Mouse (Mus musculus): Measurements from ENCODE around the gene Rhoc. TPM values are rescaled to one million over a fixed set of nuclear protein-coding genes. Genes with fewer than 3 reads are reported as not detected.

Gene Rhoc
- total and polyA plus RNA-seq, 3 experiments: 1.2 to 8.3 (median 7.9) TPM

GRCm38 (mm10) chr3:104816130-104816529, 28.0 kb downstream of the Rhoc start:
- H3K9ac ChIP-seq (ENCODE audit: insufficient read depth, low read depth): no peak overlapping the region
- in situ Hi-C loops (cut with MboI; ENCODE audit: low pct_ligation_motif_present, low pct_unique_long_range_greater_than_20kb, low sequenced_read_pairs): no loop called here

GRCm38 (mm10) chr3:104817481-104817990, 29.4 kb downstream of the Rhoc start:
- no peaks in the 10 kb centered on the region for H3K27me3 ChIP-seq (replicated peaks)
- H3K79me2 ChIP-seq (replicated peaks; ENCODE audit: control insufficient read depth, extremely low read depth, insufficient read depth, poor library complexity, severe bottlenecking): no peaks in the 10 kb centered on the region
- H3K9me3 ChIP-seq (replicated peaks; ENCODE audit: low read length): no peaks in the 10 kb centered on the region
- in situ Hi-C loops (cut with MboI; ENCODE audit: low pct_ligation_motif_present, low pct_unique_long_range_greater_than_20kb, low sequenced_read_pairs): no loop called here
- peak overlapping the region; percentile 50 for H3K27ac ChIP-seq (ENCODE audit: insufficient read depth, low read depth)
- dilution Hi-C loops (cut with MboI; ENCODE audit: extremely low pct_ligation_motif_present, extremely low pct_unique_long_range_greater_than_20kb, low sequenced_read_pairs): no loop called here
- DNase-seq (ENCODE audit: extremely low read depth): no peak
- peak overlapping the region; percentile 92 for H3K4me2 ChIP-seq (ENCODE audit: insufficient read depth, low read depth, poor library complexity, severe bottlenecking)
- H3K36me3 ChIP-seq (replicated peaks in 1 of 2; ENCODE audit: control insufficient read depth in 1 of 2, insufficient read depth in 1 of 2, low read length in 1 of 2): peaks cover 7 to 25% of the 10 kb centered on the region in 2 experiments
- peak overlapping the region; percentile 80 to 90 (median 88) for H3K4me3 ChIP-seq (replicated peaks in 1 of 3; ENCODE audit: low read depth in 2 of 3, low read length in 2 of 3, poor library complexity in 1 of 3)
- H3K9ac ChIP-seq (ENCODE audit: insufficient read depth, low read depth): peak overlapping the region; percentile 87
- peaks cover 11 to 58% of the 10 kb centered on the region in 2 experiments for H3K4me1 ChIP-seq (ENCODE audit: control insufficient read depth in 1 of 2, insufficient read depth in 2 of 2)
- no peak; the same call in 1 of the 2 replicates for TF ChIP-seq HCFC1 (IDR thresholded peaks at IDR 0.05; ENCODE audit: low read depth, low read length)
- 0 out of 2 replicates have a peak, but pooled peaks have one; percentile 63 for TF ChIP-seq UBTF (IDR thresholded peaks at IDR 0.05; ENCODE audit: low read depth, low read length)

More at GRCm38 (mm10) chr3:104816130-104816529, 28.0 kb downstream of the Rhoc start:
- H3K4me2 ChIP-seq (ENCODE audit: insufficient read depth, low read depth, poor library complexity, severe bottlenecking): no peak overlapping the region
- DNase-seq (ENCODE audit: extremely low read depth): no peak
- no peak overlapping the region for H3K4me3 ChIP-seq (replicated peaks in 1 of 3; ENCODE audit: low read depth in 2 of 3, low read length in 2 of 3, poor library complexity in 1 of 3)
- no peaks in the 10 kb centered on the region for H3K9me3 ChIP-seq (replicated peaks; ENCODE audit: low read length)
- H3K27me3 ChIP-seq (replicated peaks): no peaks in the 10 kb centered on the region
- TF ChIP-seq CTCF (conservative IDR thresholded peaks at IDR 0.05 in 1 of 2, IDR thresholded peaks at IDR 0.05 in 1 of 2; ENCODE audit: low read depth in 2 of 2, low read length in 2 of 2) (0 out of 4 replicates have a peak, but pooled peaks of 1 of the 2 experiments have one; percentile 7), NRF1 (IDR thresholded peaks at IDR 0.05; ENCODE audit: low read depth, low read length) (no peak)
- peaks cover 2 to 20% of the 10 kb centered on the region in 2 experiments for H3K36me3 ChIP-seq (replicated peaks in 1 of 2; ENCODE audit: control insufficient read depth in 1 of 2, insufficient read depth in 1 of 2, low read length in 1 of 2)
- no peak overlapping the region for H3K27ac ChIP-seq (ENCODE audit: insufficient read depth, low read depth)
- dilution Hi-C loops (cut with MboI; ENCODE audit: extremely low pct_ligation_motif_present, extremely low pct_unique_long_range_greater_than_20kb, low sequenced_read_pairs): no loop called here
- H3K4me1 ChIP-seq (ENCODE audit: control insufficient read depth in 1 of 2, insufficient read depth in 2 of 2): peaks cover 14 to 58% of the 10 kb centered on the region in 2 experiments
- no peaks in the 10 kb centered on the region for H3K79me2 ChIP-seq (replicated peaks; ENCODE audit: control insufficient read depth, extremely low read depth, insufficient read depth, poor library complexity, severe bottlenecking)

- Histone ChIP-seq H3K9me3 (replicated peaks; ENCODE audit: low read length) (no peaks in the 10 kb centered on the region), H3K79me2 (replicated peaks; ENCODE audit: control insufficient read depth, extremely low read depth, insufficient read depth, poor library complexity, severe bottlenecking) (no peaks in the 10 kb centered on the region), H3K27ac (ENCODE audit: insufficient read depth, low read depth) (peak within 1 kb of the TSS; percentile 50), H3K4me2 (ENCODE audit: insufficient read depth, low read depth, poor library complexity, severe bottlenecking) (peak within 1 kb of the TSS; percentile 92), H3K27me3 (replicated peaks) (no peaks in the 10 kb centered on the region), H3K36me3 (replicated peaks in 1 of 2; ENCODE audit: control insufficient read depth in 1 of 2, insufficient read depth in 1 of 2, low read length in 1 of 2) (peaks cover 7 to 26% of the 10 kb centered on the region in 2 experiments), H3K4me3 (replicated peaks in 1 of 3; ENCODE audit: low read depth in 2 of 3, low read length in 2 of 3, poor library complexity in 1 of 3) (peak within 1 kb of the TSS; percentile 80 to 90 (median 88)), H3K9ac (ENCODE audit: insufficient read depth, low read depth) (peak within 1 kb of the TSS; percentile 87), H3K4me1 (ENCODE audit: control insufficient read depth in 1 of 2, insufficient read depth in 2 of 2) (peaks cover 10 to 60% of the 10 kb centered on the region in 2 experiments)
- in situ Hi-C loops (cut with MboI; ENCODE audit: low pct_ligation_motif_present, low pct_unique_long_range_greater_than_20kb, low sequenced_read_pairs): no loop called here
- dilution Hi-C loops (cut with MboI; ENCODE audit: extremely low pct_ligation_motif_present, extremely low pct_unique_long_range_greater_than_20kb, low sequenced_read_pairs): no loop called here
- DNase-seq (ENCODE audit: extremely low read depth): peak; percentile 58
- no peak for TF ChIP-seq HCFC1 (IDR thresholded peaks at IDR 0.05; ENCODE audit: low read depth, low read length)
- 0 out of 2 replicates have a peak, but pooled peaks have one; percentile 27 for TF ChIP-seq RCOR1 (conservative IDR thresholded peaks at IDR 0.05; ENCODE audit: low read depth, low read length)
- TF ChIP-seq SMC3 (IDR thresholded peaks at IDR 0.05; ENCODE audit: low read depth, low read length): no peak
- TF ChIP-seq ZC3H11A (IDR thresholded peaks at IDR 0.05; ENCODE audit: low read depth, low read length): no peak
- TF ChIP-seq ZKSCAN1 (IDR thresholded peaks at IDR 0.05; ENCODE audit: borderline replicate concordance, low read depth, low read length): no peak
- 0 out of 2 replicates have a peak, but pooled peaks have one; percentile 17 for TF ChIP-seq MEF2A (IDR thresholded peaks at IDR 0.05; ENCODE audit: borderline replicate concordance, low read depth, low read length)
- TF ChIP-seq SIN3A (IDR thresholded peaks at IDR 0.05; ENCODE audit: low read length): peak; percentile 69; the same call in 1 of the 2 replicates
- TF ChIP-seq CTCF (conservative IDR thresholded peaks at IDR 0.05 in 1 of 2, IDR thresholded peaks at IDR 0.05 in 1 of 2; ENCODE audit: low read depth in 2 of 2, low read length in 2 of 2): no peak
- peak; percentile 34 for TF ChIP-seq MXI1 (IDR thresholded peaks at IDR 0.05; ENCODE audit: low read depth, low read length)
- no peak; the same call in none of the 2 replicates for TF ChIP-seq BHLHE40 (IDR thresholded peaks at IDR 0.05; ENCODE audit: low read depth, low read length)
- TF ChIP-seq ELF1 (IDR thresholded peaks at IDR 0.05; ENCODE audit: low read depth, low read length): peak; percentile 71
- TF ChIP-seq ZMIZ1 (IDR thresholded peaks at IDR 0.05; ENCODE audit: low read depth, low read length): no peak; the same call in 1 of the 2 replicates
- TF ChIP-seq USF2 (conservative IDR thresholded peaks at IDR 0.05; ENCODE audit: low read depth, low read length): no peak
- TF ChIP-seq MAFK (IDR thresholded peaks at IDR 0.05; ENCODE audit: insufficient replicate concordance, low read length): no peak
- peak; percentile 66; the same call in 1 of the 2 replicates for TF ChIP-seq TCF12 (IDR thresholded peaks at IDR 0.05; ENCODE audit: low read depth, low read length)
- no peak for TF ChIP-seq ETS1 (conservative IDR thresholded peaks at IDR 0.05; ENCODE audit: low read depth, low read length)
- TF ChIP-seq NRF1 (IDR thresholded peaks at IDR 0.05; ENCODE audit: low read depth, low read length): no peak
- no peak for TF ChIP-seq JUN (IDR thresholded peaks at IDR 0.05; ENCODE audit: insufficient read depth, low read depth, low read length)
- peak; percentile 92 for TF ChIP-seq IRF4 (IDR thresholded peaks at IDR 0.05; ENCODE audit: low read depth, low read length)
- TF ChIP-seq RAD21 (IDR thresholded peaks at IDR 0.05; ENCODE audit: low read depth, low read length): no peak
Measured at GRCm38 (mm10) chr3:104817991-104818748, 30.0 kb downstream of the Rhoc start, which contains the start of gene Mov10. TSS of gene Mov10 (minus strand) at chr3:104818563.

All from CH12.LX (cell line).